Mouse (Mus musculus) MEL (cell line): ENCODE measurements around the gene Myh7.

Experiments
- CTCF ChIP-seq, 3 experiments: IDR thresholded peaks in 2 of 3; conservative IDR thresholded peaks in 1 of 3; 2 replicates each; pipeline ENCODE4 v1.5.1; 2011 to 2012; ENCODE audit warnings: low read length in 3 of 3, low read depth in 2 of 3, mild to moderate bottlenecking in 2 of 3, improper control_type of control experiment in 1 of 3, inconsistent platforms in 1 of 3, mixed read lengths in 1 of 3, moderate library complexity in 1 of 3; ENCODE audit not compliant: control insufficient read depth in 1 of 3, insufficient read depth in 1 of 3, poor library complexity in 1 of 3, severe bottlenecking in 1 of 3
- GATA1 ChIP-seq: IDR thresholded peaks from 2 replicates; pipeline ENCODE4 v1.6.1; 2011; ENCODE audit warnings: low read depth, low read length, improper control_type of control experiment
- USF2 ChIP-seq, 2 experiments: IDR thresholded peaks; 2 replicates each; pipeline ENCODE4 v1.6.1; 2011 to 2012; ENCODE audit warnings: improper control_type of control experiment in 2 of 2, low read length in 2 of 2, borderline replicate concordance in 1 of 2, inconsistent platforms in 1 of 2, low read depth in 1 of 2, mild to moderate bottlenecking in 1 of 2; ENCODE audit not compliant: insufficient read depth in 1 of 2

DNA sequence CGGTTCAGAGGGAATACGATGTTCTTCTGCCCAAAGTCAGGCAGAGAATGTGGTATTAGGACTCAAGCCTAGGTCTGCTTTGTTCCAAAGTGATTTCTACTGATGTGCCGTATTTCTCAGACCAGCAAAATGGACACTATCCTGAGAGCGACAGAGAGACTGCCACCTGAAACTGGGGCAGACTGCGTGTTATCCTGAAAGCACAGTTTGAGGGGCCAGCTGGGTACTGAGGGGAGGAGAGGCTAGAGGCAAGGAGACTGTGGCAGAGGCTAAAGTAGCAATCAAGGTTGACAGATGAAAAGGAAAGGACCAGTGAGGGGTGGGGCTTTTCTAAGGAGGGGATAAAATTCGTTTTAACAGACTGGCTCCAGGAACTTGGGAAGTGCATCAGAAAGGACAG is 6.4 kb upstream of the Myh7 start:
- TF ChIP-seq CTCF (IDR thresholded peaks at IDR 0.05 in 2 of 3, conservative IDR thresholded peaks at IDR 0.05 in 1 of 3; ENCODE audit: control insufficient read depth in 1 of 3, insufficient read depth in 1 of 3, low read depth in 2 of 3, low read length in 3 of 3, poor library complexity in 1 of 3, severe bottlenecking in 1 of 3) (no peak), USF2 (IDR thresholded peaks at IDR 0.05; ENCODE audit: borderline replicate concordance in 1 of 2, insufficient read depth in 1 of 2, low read depth in 1 of 2, low read length in 2 of 2) (no peak), GATA1 (no peak)
